Mouse (Mus musculus): Measurements from ENCODE around the gene Rbmxl1.

DNA sequence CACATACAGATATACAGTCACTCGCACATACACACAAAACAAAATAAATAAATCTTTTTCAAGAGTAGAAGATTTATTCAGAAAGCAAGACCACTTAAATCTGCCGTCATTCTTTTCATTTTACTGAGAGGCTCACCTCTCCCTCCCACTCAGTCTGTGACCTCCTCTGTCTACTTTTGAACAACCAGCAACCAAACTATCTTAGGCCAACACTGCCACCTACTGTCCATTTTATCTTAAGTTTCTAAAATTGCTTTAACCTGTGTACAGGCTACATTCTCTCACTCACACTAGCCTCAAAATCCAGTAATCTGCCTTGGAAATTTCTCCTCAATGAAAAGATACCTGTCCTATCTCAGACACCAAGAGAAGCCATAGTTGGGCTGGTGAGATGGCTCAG lies 40.8 kb downstream of the Rbmxl1 start:
- no peak for TF ChIP-seq POLR2A (IDR thresholded peaks at IDR 0.05; ENCODE audit: control insufficient read depth, low read depth, low read length)
- TF ChIP-seq CTCF (IDR thresholded peaks at IDR 0.05; ENCODE audit: control insufficient read depth, insufficient read depth, insufficient replicate concordance, low read depth, low read length) = no peak
